Mouse (Mus musculus) liver, embryonic 12.5 days (tissue): ENCODE measurements around the gene Emilin3. TPM values are rescaled to one million over a fixed set of nuclear protein-coding genes. Genes with fewer than 3 reads are reported as not detected.

Experiments
- ATAC-seq: fragments of 200-750 bp; cut with Nextera tagmentation; 2 replicates; pipeline ENCODE4 v1.8.0; 2017; ENCODE audit warnings: moderate number of reproducible peaks, mild to moderate bottlenecking, moderate library complexity
- H3K27ac ChIP-seq: fragments of 300-500 bp; sonication (generic); 2 replicates; pipeline ENCODE4 v1.5.1; 2016; ENCODE audit warnings: mild to moderate bottlenecking
- H3K27me3 ChIP-seq: fragments of 300-500 bp; sonication (generic); replicated peaks from 2 replicates; pipeline ENCODE4 v1.6.1; 2016; ENCODE audit warnings: mild to moderate bottlenecking, moderate library complexity
- H3K36me3 ChIP-seq: fragments of 300-500 bp; sonication (generic); 2 replicates; pipeline ENCODE4 v1.6.1; 2016; ENCODE audit warnings: mild to moderate bottlenecking, moderate library complexity
- H3K4me1 ChIP-seq: fragments of 300-500 bp; sonication (generic); 2 replicates; pipeline ENCODE4 v1.6.1; 2016
- H3K4me2 ChIP-seq: fragments of 300-500 bp; sonication (generic); 2 replicates; pipeline ENCODE4 v1.6.1; 2016; ENCODE audit warnings: mild to moderate bottlenecking, moderate library complexity
- H3K4me3 ChIP-seq: fragments of 300-500 bp; sonication (generic); 2 replicates; pipeline ENCODE4 v1.5.1; 2016; ENCODE audit warnings: mild to moderate bottlenecking, moderate library complexity
- H3K9ac ChIP-seq: fragments of 300-500 bp; sonication (generic); 2 replicates; pipeline ENCODE4 v1.6.1; 2016; ENCODE audit warnings: mild to moderate bottlenecking, moderate library complexity
- H3K9me3 ChIP-seq: fragments of 300-500 bp; sonication (generic); replicated peaks from 2 replicates; pipeline ENCODE4 v1.6.1; 2016; ENCODE audit warnings: mild to moderate bottlenecking, moderate library complexity
- WGBS: fragments of 180-500 bp; shearing (Covaris S2); methylation state at CpG from one replicate; pipeline ENCODE4 v1.1.7; 2016; ENCODE audit not compliant: insufficient replicate concordance; 5-methylcytosine and 5-hydroxymethylcytosine counted together
- polyA plus RNA-seq: library from polyadenylated mRNA; unstranded; fragments of >200 nt; fragmentation: Nextera tagmentation; extraction: Ambion mirVana; gene quantifications from 2 replicates; pipeline ENCODE4 v1.2.1, GENCODE M21; 2016

Emilin3 gene
- polyA plus RNA-seq, 1 experiment from 2014 or later, result 0.99 TPM

- no peak overlapping the region for H3K4me3 ChIP-seq
- H3K36me3 ChIP-seq, result no peaks in the 10 kb centered on the region; the same call in 1 of the 2 replicates
- H3K9me3 ChIP-seq, result no peaks in the 10 kb centered on the region
- H3K9ac ChIP-seq, result no peak overlapping the region
- WGBS, result 59% methylated on average over 17 of the region's 17 CpGs
- H3K27ac ChIP-seq, result no peak overlapping the region
- ATAC-seq, result no peak
- peaks cover 1% of the 10 kb centered on the region; the same call in 1 of the 2 replicates for H3K27me3 ChIP-seq
- no peak overlapping the region for H3K4me2 ChIP-seq
- H3K4me1 ChIP-seq, result no peaks in the 10 kb centered on the region
Measured at GRCm38 (mm10) chr2:160940930-160941709, 29.0 kb upstream of the Emilin3 start.

- 72% methylated on average over 4 of the region's 4 CpGs for WGBS
- Histone ChIP-seq H3K36me3 (no peaks in the 10 kb centered on the region), H3K27me3 (peaks cover 6% of the 10 kb centered on the region; the same call in 1 of the 2 replicates), H3K9ac (no peak overlapping the region), H3K9me3 (no peaks in the 10 kb centered on the region), H3K4me1 (no peaks in the 10 kb centered on the region), H3K4me3 (no peak overlapping the region), H3K4me2 (no peak overlapping the region), H3K27ac (no peak overlapping the region)
- ATAC-seq, result no peak
Measured at GRCm38 (mm10) chr2:160934451-160934850, 22.3 kb upstream of the Emilin3 start.

- Histone ChIP-seq H3K4me1 (no peaks in the 10 kb centered on the region), H3K9me3 (no peaks in the 10 kb centered on the region), H3K9ac (no peak overlapping the region), H3K4me3 (no peak overlapping the region), H3K4me2 (no peak overlapping the region), H3K27me3 (peaks cover 6% of the 10 kb centered on the region; the same call in 1 of the 2 replicates), H3K27ac (no peak overlapping the region), H3K36me3 (no peaks in the 10 kb centered on the region)
- 39% methylated on average over 5 of the region's 5 CpGs for WGBS
- no peak for ATAC-seq
Measured at GRCm38 (mm10) chr2:160933890-160934289, 21.8 kb upstream of the Emilin3 start.

- peaks cover 6% of the 10 kb centered on the region; the same call in 1 of the 2 replicates for H3K27me3 ChIP-seq
- H3K9me3 ChIP-seq, result no peaks in the 10 kb centered on the region
- ATAC-seq, result no peak
- no peak overlapping the region for H3K27ac ChIP-seq
- H3K4me1 ChIP-seq, result no peaks in the 10 kb centered on the region
- H3K36me3 ChIP-seq, result no peaks in the 10 kb centered on the region
- WGBS, result 67% methylated on average over 3 of the region's 3 CpGs
- no peak overlapping the region for H3K4me3 ChIP-seq
- H3K4me2 ChIP-seq, result no peak overlapping the region
- no peak overlapping the region for H3K9ac ChIP-seq
Measured at GRCm38 (mm10) chr2:160932981-160933380, 20.9 kb upstream of the Emilin3 start.

GRCm38 (mm10) chr2:160932325-160932724, 20.2 kb upstream of the Emilin3 start:
- WGBS, result 63% methylated on average over 8 of the region's 8 CpGs
- Histone ChIP-seq H3K4me3 (no peak overlapping the region), H3K4me2 (no peak overlapping the region), H3K36me3 (no peaks in the 10 kb centered on the region), H3K9ac (no peak overlapping the region), H3K4me1 (no peaks in the 10 kb centered on the region), H3K27me3 (peaks cover 6% of the 10 kb centered on the region; the same call in 1 of the 2 replicates), H3K27ac (no peak overlapping the region), H3K9me3 (no peaks in the 10 kb centered on the region)
- no peak for ATAC-seq

- Histone ChIP-seq H3K36me3 (no peaks in the 10 kb centered on the region), H3K4me1 (no peaks in the 10 kb centered on the region), H3K9me3 (no peaks in the 10 kb centered on the region), H3K4me2 (no peak overlapping the region), H3K27ac (no peak overlapping the region), H3K9ac (no peak overlapping the region), H3K4me3 (no peak overlapping the region), H3K27me3 (peaks cover 6% of the 10 kb centered on the region; the same call in 1 of the 2 replicates)
- no peak for ATAC-seq
- 75% methylated on average over 5 of the region's 5 CpGs for WGBS
Measured at GRCm38 (mm10) chr2:160931378-160931777, 19.2 kb upstream of the Emilin3 start.

GRCm38 (mm10) chr2:160925203-160925602, 13.1 kb upstream of the Emilin3 start:
- Histone ChIP-seq H3K27me3 (0 out of 2 replicates have a peak, but pooled peaks cover 9% of the 10 kb centered on the region), H3K4me1 (no peaks in the 10 kb centered on the region), H3K9ac (no peak overlapping the region), H3K9me3 (no peaks in the 10 kb centered on the region), H3K4me3 (no peak overlapping the region), H3K27ac (no peak overlapping the region), H3K4me2 (no peak overlapping the region), H3K36me3 (no peaks in the 10 kb centered on the region)
- 65% methylated on average over 9 of the region's 9 CpGs for WGBS
- no peak for ATAC-seq

GRCm38 (mm10) chr2:160921285-160921684, 9.2 kb upstream of the Emilin3 start:
- H3K27me3 ChIP-seq, result 0 out of 2 replicates have a peak, but pooled peaks cover 18% of the 10 kb centered on the region
- WGBS, result 74% methylated on average over 7 of the region's 7 CpGs
- no peak overlapping the region for H3K27ac ChIP-seq
- H3K36me3 ChIP-seq, result no peaks in the 10 kb centered on the region
- H3K9ac ChIP-seq, result no peak overlapping the region
- H3K4me1 ChIP-seq, result no peaks in the 10 kb centered on the region
- H3K9me3 ChIP-seq, result no peaks in the 10 kb centered on the region
- H3K4me2 ChIP-seq, result no peak overlapping the region
- no peak overlapping the region for H3K4me3 ChIP-seq
- ATAC-seq, result no peak

- Histone ChIP-seq H3K4me2 (no peak overlapping the region), H3K9me3 (no peaks in the 10 kb centered on the region), H3K4me3 (no peak overlapping the region), H3K4me1 (0 out of 2 replicates have a peak, but pooled peaks cover 3% of the 10 kb centered on the region), H3K27ac (no peak overlapping the region), H3K9ac (no peak overlapping the region), H3K36me3 (no peaks in the 10 kb centered on the region), H3K27me3 (peaks cover 34% of the 10 kb centered on the region)
- WGBS, result 84% methylated on average over 2 of the region's 2 CpGs
- no peak for ATAC-seq
Measured at GRCm38 (mm10) chr2:160918930-160919215, 6.7 kb upstream of the Emilin3 start.

- WGBS, result 55% methylated on average over 8 of the region's 8 CpGs
Measured at GRCm38 (mm10) chr2:160918154-160918929, 6.2 kb upstream of the Emilin3 start.

GRCm38 (mm10) chr2:160917313-160917712, 5.2 kb upstream of the Emilin3 start:
- Histone ChIP-seq H3K27me3 (peaks cover 50% of the 10 kb centered on the region), H3K4me2 (no peak overlapping the region), H3K4me1 (0 out of 2 replicates have a peak, but pooled peaks cover 3% of the 10 kb centered on the region), H3K9me3 (no peaks in the 10 kb centered on the region), H3K27ac (no peak overlapping the region), H3K4me3 (no peak overlapping the region), H3K36me3 (no peaks in the 10 kb centered on the region), H3K9ac (no peak overlapping the region)
- ATAC-seq, result no peak
- 86% methylated on average over 3 of the region's 3 CpGs for WGBS

More at GRCm38 (mm10) chr2:160918154-160918929, 6.2 kb upstream of the Emilin3 start:
- no peak overlapping the region for H3K27ac ChIP-seq
- no peaks in the 10 kb centered on the region for H3K36me3 ChIP-seq
- H3K4me2 ChIP-seq, result no peak overlapping the region
- no peak for ATAC-seq
- H3K9me3 ChIP-seq, result no peaks in the 10 kb centered on the region
- H3K27me3 ChIP-seq, result peaks cover 40% of the 10 kb centered on the region
- no peak overlapping the region for H3K9ac ChIP-seq
- H3K4me1 ChIP-seq, result 0 out of 2 replicates have a peak, but pooled peaks cover 3% of the 10 kb centered on the region
- H3K4me3 ChIP-seq, result no peak overlapping the region

- H3K9me3 ChIP-seq, result no peaks in the 10 kb centered on the region
- no peaks in the 10 kb centered on the region for H3K36me3 ChIP-seq
- H3K4me2 ChIP-seq, result no peak overlapping the region
- 68% methylated on average over 8 of the region's 8 CpGs for WGBS
- H3K27ac ChIP-seq, result no peak overlapping the region
- H3K4me3 ChIP-seq, result no peak overlapping the region
- no peak for ATAC-seq
- H3K27me3 ChIP-seq, result peaks cover 56% of the 10 kb centered on the region
- H3K4me1 ChIP-seq, result 0 out of 2 replicates have a peak, but pooled peaks cover 5% of the 10 kb centered on the region
- no peak overlapping the region for H3K9ac ChIP-seq
Measured at GRCm38 (mm10) chr2:160916714-160917113, 4.6 kb upstream of the Emilin3 start.
